Mouse (Mus musculus): ENCODE measurements around the gene 1110032A03Rik. TPM values are rescaled to one million over a fixed set of nuclear protein-coding genes. Genes with fewer than 3 reads are reported as not detected.

The 1110032A03Rik gene
- polyA plus RNA-seq, 1 experiment = 170 TPM

DNA sequence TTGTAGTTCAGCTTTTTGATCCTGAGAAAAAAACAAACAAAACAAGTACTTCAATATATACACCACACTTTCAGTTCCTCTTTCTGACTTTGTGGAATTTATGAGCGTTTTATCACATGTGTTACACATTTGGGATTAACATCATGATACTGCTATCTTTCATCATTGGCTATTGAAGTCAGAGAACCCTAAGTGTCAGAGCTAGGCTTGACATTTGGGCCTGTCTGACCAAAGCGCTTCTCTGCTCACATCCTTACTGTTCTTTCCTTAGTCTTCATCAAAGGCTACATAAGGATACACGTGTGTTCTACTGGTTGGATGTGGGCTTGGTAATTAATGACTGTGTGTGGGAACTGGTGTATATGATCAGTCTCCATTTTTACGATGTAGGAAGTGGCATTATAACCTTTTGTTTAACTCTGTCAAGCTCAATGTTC is 1.3 kb downstream of the 1110032A03Rik start:
- DNase-seq (ENCODE audit: low read depth) = no peak

DNA sequence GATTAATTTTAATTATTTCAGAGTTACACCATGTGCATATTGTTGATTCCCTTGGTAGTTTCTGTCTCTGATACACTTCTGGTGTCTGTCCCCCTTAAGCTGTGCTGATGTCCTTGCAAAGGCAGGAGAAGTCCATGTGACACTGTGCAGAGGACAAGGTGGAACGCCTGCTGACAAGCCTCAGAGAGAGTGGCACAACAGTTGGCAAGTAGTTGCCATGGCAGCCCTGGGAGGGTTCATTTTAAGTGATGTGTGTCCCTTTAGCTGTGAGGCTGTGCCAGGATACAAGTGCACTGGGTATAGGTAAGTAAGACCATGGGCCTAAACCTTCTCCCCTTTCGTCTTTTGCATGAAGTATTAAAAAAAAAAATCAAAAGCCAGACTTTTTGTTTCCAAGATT is 5.3 kb downstream of the 1110032A03Rik start:
- DNase-seq (ENCODE audit: low read depth) = no peak

DNA sequence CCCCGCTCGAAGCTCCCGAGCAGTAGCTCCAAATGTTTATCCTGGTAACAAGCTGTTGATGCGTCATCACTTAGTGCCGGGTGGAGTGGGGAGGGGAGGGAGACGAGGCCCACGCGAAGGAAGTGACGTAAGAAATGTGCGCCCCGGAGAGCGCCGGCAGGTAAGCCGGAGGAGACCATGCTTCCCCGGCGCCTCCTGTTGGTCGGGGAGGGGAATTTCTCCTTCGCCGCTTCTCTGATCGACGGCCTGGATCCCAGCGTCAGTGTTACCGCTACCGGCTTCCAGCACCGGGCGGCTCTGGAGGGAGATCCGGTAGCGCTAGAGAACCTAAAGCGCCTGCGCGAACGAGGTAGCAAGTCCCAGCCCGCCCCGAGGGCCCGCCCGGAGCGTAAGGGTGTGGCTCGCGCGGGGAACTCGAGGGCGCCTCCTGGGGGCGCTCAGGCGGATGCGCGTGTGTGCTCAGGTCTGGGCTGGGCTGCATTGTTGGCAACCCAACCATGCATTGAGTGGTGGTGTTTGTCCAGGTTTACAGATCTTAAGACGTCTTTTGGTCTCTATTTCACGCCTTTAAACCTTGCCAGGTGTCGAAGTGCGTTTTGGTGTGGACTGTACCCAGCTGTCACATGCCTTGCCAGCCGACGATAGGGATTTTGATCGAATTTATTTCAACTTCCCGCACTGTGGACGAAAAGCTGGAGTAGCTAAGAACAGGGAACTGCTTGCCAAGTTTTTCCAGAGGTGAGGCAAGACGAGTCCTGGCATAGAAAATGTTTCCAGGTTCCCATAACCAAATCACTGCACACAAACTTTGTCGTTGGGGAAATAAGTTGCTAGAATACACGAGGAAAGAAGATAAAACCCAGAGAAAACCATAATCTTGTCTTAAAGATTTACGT is 7.0 kb downstream of the 1110032A03Rik start, which contains the start of gene Fdxacb1:
Gene Fdxacb1, plus strand, starts transcription at position 130 of the 896 bp plus-strand sequence.
- DNase-seq (ENCODE audit: low read depth) = peak; percentile 86

DNA sequence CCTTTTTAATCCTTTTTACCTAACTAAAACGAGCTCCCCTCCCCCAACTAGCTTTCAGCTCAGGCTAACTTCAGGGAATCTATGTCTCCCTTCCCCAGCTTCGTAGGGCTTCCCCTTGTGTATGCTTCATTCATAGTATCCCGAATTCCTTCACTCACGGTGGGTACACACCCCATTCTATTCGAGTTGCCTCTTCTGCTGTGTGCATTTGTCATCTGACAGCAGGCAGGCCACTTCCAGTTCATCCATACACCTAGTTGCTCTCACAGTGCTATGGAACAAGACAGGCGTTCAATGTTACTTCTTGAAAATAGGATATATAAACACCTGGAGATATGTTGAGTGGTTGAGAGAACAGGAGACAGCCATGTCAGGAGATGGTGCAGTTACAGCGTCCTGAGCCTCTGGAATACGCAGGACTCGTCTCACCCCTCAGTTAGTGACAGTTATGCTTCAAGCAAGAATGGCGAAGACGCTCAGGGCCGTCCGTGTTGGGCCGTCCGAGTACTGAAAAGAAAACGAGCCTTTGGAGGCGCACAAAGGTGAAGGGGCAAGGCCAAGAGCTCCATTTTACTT is 7.7 kb downstream of the 1110032A03Rik start:
- DNase-seq (ENCODE audit: low read depth) = no peak

DNA sequence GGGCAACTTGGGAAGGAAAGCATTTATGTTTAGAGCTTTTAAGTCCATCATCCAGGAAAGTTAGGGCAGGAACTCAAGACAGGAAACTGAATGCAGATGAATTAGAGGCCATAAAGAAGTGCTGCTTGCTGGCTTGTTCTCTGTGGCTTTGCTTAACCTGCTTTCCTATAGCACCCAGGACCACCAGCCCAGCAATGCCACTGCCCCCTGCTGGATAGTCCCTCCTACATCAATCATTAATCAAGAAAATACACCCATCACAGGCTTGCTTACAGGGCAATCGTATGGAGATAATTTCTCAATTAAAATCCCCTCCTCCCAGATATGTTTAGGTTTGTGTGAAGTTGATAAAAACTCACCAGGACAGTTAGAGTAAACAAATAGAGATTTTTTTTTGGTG is 12.0 kb downstream of the 1110032A03Rik start:
- DNase-seq (ENCODE audit: low read depth) = no peak

DNA sequence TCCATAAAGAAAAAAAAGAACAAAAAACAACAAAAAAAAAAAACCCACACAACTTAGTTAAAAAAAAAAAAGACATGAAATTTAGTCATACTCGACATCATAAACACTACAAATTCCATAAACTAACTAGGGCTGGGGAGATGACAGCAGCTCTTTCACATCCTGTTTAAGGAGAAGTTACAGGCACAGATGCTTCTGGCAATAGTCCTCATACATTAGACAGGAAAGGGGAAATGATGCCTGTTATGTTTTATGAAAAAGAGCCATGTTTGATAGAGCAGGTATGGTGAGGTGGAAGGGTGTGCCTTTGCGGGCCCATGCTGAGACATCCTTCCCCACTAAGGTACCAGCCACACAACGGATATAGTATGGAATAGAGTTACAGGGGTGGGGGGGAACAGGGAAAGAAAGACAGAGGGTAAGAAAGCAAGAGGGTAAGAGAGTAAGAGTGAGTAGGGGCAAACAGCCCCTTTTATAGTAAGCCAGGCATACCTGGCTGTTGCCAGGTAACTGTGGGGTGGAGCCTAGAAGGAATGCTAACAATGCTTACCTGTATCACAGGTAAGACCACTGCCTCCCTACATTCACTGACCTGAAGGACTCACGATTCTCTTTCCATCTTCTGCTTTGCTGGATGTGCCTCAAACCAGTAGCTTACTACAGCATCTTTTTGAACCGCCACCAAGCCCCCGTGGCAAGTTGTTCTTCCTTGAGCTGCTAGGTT is 13.6 kb downstream of the 1110032A03Rik start:
- no peak for DNase-seq (ENCODE audit: low read depth)

DNA sequence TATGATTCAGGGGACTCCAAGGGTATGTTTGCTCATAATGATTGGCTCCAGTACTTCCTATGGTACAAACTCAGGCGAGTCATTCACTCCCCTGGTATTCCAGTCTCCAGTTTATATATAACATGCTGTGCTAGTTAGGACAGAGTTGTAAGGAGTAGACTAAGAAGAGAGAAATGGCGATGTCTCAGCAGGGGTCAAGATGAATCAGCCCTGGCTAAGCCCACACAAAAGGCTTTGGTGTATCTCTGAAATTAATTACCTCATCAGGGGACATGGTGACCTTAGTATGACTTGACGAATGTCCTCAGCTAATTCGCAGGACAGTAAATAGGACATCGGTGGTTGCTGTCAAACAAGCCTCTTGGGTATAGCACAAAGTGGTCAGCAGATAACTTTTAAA is 18.6 kb downstream of the 1110032A03Rik start:
- DNase-seq (ENCODE audit: low read depth) = no peak

DNA sequence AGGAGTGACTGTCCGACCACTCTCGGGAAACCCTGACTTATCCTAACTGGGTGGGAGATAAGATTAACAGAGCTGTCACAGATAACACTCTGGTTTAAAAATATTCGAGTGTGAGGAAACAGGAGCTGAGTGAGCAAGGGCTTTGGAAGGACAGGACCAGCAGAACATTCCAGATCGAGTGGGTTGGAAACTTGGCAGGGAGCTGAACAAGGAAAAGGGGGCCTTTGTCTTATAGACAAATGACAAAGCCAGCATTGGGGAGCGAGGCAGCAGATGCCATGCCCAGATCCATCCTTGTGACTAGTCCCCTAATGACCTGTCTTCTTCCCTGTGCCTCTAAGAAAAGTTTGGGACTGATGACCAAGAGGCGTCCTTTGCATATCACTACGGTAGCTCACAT is 21.4 kb downstream of the 1110032A03Rik start:
- no peak for DNase-seq (ENCODE audit: low read depth)

DNA sequence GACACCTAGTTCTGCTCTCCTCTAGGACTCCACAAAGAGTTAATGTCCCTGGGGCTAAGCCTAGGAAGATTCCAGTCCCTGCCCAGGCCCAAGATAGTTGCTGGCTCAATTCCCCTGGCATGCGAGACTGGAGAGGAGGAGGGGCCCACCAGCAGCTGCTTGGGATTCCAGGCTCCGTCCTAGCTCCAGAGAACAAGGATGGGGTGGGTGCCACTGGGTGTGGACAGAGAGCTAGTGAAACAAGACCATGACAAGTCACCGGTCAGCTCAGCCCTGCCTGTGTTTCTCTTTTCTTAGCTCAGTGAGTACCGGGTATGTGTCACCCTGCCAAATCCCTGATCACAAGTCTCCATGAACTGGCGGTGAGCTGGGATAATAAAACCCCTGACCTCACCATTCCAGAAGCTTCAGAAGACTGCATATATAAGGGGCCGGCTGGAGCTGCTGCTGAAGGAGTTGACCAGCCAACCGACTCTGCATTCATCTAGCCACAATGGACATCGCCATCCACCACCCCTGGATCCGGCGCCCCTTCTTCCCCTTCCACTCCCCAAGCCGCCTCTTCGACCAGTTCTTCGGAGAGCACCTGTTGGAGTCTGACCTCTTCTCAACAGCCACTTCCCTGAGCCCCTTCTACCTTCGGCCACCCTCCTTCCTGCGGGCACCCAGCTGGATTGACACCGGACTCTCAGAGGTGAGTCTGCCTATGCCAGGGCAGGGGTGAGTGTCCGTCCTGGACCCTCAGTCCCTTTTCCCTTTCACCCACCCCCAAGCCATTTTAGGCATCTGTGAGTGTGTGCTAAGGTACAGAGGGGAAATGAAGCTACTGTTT is 22.3 kb downstream of the 1110032A03Rik start:
- DNase-seq (ENCODE audit: low read depth) = no peak

DNA sequence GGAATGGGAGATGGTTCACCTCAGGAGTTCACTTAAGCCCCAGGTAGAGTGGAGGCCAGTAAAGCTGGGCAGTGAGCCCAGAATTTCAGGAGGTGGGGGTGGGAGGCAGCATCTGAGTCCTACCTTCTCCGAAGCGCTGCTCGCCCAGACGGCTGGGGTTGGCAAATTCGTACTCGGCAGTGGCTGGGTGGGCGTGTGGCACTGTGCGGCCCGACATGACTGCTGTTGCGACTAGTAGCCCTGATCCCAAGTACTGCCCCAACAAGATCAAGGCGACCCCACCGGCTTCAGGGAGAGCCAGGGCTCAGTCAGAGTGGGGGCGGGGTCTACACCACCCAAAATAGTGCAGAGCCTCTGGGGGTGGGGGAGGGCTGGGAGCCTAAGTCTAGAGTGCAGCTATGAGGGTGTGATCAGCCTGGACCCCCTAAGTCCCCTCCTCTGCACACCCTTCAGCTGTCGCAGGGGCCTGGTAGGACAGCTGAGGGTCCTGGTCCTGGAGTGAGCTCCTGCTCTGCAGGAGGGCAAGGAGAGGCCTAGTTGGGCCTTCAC is 23.2 kb downstream of the 1110032A03Rik start, which contains the start of gene Hspb2:
Gene Hspb2, minus strand, starts transcription at position 301 of the 549 bp plus-strand sequence.
- peak; percentile 37 for DNase-seq (ENCODE audit: low read depth)

DNA sequence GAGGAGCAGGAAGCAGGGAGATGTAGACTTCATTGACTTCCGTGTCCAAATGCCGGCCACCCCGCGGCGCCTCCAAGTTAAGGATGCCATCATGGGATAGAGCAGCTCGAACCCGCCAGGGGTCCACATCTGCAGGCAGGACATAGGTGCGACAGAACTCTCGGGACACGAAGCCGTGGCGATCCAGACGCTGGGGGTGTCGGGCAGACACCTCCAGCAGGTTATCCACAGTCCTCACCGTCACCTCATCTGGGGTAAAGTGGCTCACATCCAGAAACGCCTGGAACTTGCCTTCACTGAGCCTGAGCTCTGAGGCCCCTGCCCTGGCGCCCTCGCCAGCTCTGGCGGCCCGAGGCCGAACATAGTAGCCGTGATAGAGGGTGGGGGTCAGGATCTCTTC is 24.0 kb downstream of the 1110032A03Rik start, which contains the start of gene Cryab:
Gene Cryab, plus strand, starts transcription at position 3 of the 400 bp plus-strand sequence.
- DNase-seq (ENCODE audit: low read depth) = no peak

DNA sequence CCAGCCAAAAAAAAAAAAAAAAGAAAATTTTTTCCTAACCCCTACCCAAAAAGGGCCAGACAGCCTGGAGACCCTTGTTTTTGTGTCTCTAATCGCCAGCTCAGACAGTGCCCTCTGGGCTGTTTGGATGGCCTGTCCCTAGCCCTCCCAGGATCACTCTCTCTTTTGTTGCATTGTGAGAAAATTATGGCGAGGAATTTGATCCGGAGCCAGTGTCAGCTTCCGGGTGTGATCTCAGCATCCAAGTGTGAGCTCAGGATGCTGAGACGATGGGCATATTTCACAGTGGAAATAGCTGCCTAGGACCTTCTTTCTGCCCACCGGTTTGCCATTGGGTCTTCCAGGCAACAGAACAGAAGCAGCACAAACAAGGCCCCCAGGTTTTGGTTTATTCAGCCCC is 24.6 kb downstream of the 1110032A03Rik start:
- no peak for DNase-seq (ENCODE audit: low read depth)

DNA sequence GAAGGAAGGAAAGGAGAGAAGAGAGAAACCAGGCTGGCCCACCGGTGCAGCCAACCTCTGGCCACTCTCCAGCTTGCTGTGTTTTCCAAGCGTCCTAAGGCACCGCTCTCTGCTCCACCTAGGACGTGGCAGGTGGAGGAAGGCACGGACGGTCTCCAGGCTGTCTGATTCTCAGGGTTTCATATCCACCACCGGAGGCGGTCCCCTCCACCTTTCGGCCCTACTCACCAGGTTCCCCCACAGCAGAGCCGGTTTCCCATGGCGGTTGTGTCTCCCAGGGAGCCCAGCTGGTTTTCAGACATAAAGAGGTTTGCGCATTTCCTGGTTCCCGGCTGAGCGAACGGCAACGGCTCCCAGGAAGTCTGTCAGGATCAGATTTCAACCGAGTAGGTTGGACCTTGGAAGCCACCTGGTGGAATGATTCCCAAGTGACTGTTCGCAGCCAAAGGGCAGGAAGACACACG is 29.1 kb downstream of the 1110032A03Rik start, which contains the start of gene 2310030G06Rik:
Gene 2310030G06Rik, minus strand, starts transcription at position 323 of the 464 bp plus-strand sequence.
- peak; percentile 46 for DNase-seq (ENCODE audit: low read depth)

DNA sequence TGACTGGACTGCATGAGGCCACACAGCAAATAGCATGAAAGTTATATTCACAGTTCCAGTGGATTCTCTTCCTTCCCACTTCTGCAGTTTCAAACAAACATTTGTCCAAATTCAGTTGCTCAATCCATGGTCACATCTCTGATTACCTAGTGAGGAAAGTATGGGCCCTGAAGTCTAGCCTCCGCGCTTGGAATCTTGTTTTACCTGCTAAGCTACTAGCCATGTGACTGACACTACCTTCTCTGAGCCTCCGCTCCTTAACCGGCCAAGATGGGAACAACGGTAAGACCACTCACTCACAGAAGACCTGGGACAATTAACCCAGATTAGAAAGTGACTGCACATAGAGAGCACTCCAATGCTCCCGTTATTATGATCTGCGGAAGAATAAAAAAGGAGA is 29.5 kb downstream of the 1110032A03Rik start:
- DNase-seq (ENCODE audit: low read depth) = peak; percentile 52

DNA sequence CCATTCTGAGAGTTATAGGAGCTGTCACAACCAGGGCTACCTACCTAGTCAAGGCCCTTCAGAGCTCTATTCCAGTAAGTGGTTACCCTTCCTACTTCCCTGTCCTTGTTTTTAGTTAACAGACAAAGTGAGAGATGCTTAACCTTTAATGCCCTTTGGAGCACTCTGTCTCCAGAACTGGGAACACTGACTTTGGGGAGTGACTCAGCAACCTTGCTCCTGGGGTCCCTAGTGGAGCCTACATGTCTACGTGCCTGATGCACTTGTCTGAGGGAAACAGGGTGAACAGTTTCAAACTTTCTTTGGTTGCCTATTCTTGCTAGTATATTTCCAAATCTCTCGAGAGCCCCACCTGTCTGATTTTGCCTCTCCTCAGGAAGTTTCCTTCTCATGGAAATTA is 32.6 kb downstream of the 1110032A03Rik start:
- no peak for DNase-seq (ENCODE audit: low read depth)

DNA sequence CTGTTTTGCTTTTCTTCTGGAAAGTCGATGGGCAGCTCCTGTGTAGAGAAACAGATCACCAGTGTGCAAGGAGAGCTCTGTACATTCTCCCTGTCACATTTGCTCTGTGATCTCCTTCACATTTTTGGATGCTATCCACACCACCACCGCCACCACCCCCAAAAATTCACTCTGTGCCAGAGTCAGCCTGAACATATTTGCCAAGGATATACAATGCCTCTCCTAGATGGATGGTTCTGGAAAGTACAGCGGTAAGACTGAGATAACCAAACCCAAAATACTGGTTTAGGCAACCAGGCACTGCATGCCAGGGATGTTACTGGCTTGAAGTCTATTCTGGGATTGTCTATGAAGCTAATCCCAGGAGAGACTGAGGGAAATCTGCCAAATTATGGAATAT is 33.1 kb downstream of the 1110032A03Rik start:
- no peak for DNase-seq (ENCODE audit: low read depth)

DNA sequence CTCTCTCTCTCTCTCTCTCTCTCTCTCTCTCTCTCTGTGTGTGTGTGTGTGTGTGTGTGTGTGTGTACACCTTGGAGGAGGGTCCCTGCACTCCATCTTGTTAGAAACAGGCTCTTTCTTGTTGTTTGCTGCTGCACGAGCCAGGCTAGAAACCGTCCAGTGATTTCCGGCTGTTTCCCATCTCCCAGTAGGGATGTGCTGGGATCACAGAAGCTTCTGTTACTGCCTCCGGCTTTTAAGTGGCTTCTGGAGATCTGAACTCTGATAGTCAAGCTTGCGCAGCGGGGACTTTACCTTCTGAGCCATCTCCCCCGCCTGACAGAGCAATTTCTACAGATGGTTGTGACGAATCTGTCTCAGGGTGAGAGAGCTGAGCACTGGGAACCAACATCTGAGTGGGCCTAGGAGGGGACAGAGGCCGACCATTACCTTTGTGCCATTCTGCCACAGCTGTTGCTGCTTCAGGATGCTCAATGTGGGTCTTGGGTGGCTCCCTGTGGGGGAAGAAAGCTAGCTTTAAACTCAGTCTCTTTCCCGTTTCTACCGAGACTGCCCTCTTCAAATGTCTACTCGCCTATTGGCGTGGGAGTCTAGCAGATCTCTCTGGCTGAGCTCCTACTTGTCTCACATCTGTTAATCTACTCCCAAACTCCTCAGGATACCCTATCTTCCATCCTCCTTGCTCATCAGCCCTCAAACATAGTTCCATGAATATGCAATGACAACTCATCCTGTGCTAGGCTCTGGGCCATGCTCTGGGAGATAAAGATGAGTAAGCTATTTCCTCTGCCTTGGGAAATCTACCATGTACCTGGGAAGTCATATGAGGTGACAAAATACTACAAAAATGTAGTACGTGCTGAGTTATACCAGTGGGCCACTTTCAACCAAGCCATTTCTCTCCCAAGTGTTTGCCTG is 34.2 kb downstream of the 1110032A03Rik start:
- no peak for DNase-seq (ENCODE audit: low read depth)

DNA sequence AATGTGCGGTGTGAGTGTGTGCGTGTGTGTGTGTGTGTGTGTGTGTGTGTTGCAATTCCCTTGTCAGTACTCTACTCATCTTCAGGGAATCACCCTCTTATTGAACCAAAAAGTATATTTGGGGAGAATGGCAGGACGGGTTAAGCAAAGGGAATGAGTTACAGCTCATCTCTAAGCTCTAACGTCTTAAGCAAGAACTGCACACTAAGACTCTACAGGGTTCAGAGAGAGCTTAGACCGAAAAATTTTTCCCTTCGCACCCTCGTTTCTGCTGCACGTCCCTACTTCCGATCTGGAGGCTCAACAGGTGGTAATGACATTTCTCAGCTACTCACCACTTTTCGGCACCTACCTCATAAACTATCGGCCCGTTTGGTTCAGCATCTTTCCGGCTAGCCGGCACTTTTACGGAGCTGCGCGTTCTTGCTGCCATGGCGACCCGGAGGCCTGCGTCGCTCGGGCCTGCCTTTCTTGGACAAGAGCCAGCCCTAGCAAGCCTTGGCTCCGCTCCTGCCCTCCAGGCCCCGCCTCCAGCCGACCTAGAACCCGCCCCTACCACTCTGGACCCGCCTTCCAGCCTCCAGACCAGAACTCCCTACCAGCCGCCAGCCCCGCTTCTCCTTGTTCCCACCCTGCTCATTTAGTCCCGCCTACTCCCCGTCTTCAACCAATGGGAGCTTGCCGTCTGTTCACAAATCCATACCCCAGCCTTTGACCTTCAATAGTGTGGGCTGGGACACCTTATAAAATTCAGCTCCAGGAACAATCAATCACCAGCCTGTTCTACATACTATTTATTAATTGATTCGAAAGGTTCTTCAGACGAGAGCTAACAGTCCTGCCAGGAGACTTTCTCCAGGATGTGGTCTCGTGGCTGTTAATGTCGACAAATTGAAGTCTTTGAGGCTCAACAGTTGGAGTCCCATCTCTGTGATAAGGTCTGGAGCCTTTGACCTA is 36.1 kb downstream of the 1110032A03Rik start, which contains the start of gene Dixdc1:
Gene Dixdc1, minus strand, starts transcription at position 604 of the 957 bp plus-strand sequence.
- DNase-seq (ENCODE audit: low read depth) = no peak

Data from gonadal fat pad, adult 2 months (tissue).